Mouse (Mus musculus) ES-Bruce4 (cell line): ENCODE results near the gene Krtcap2. TPM values are rescaled to one million over a fixed set of nuclear protein-coding genes. Genes with fewer than 3 reads are reported as not detected.

Source experiments
- H3K27ac ChIP-seq: 2 replicates; pipeline ENCODE4 v1.5.1; 2012; ENCODE audit warnings: low read length, inconsistent platforms; ENCODE audit not compliant: insufficient read depth
- H3K27me3 ChIP-seq: 2 replicates; pipeline ENCODE4 v1.6.1; 2012; ENCODE audit warnings: mild to moderate bottlenecking, low read length, inconsistent platforms; ENCODE audit not compliant: control insufficient read depth, poor library complexity, insufficient read depth, severe bottlenecking
- H3K36me3 ChIP-seq: 2 replicates; pipeline ENCODE4 v1.6.1; 2012; ENCODE audit warnings: inconsistent platforms, mild to moderate bottlenecking, low read length, moderate library complexity; ENCODE audit not compliant: control insufficient read depth, poor library complexity, insufficient read depth, severe bottlenecking
- H3K4me1 ChIP-seq: one replicate; pipeline ENCODE4 v1.8.1; 2011; ENCODE audit warnings: low read length; ENCODE audit not compliant: control insufficient read depth, insufficient read depth
- H3K4me3 ChIP-seq: 2 replicates; pipeline ENCODE4 v1.5.1; 2011; ENCODE audit warnings: low read depth, mild to moderate bottlenecking, low read length
- H3K9ac ChIP-seq: 2 replicates; pipeline ENCODE4 v1.6.1; 2012; ENCODE audit warnings: low read depth, mild to moderate bottlenecking, inconsistent platforms; ENCODE audit not compliant: poor library complexity, severe bottlenecking
- H3K9me3 ChIP-seq: replicated peaks from 2 replicates; pipeline ENCODE4 v1.6.1; 2012; ENCODE audit warnings: mild to moderate bottlenecking, low read length, inconsistent platforms; ENCODE audit not compliant: control insufficient read depth, poor library complexity, insufficient read depth, severe bottlenecking
- CTCF ChIP-seq: IDR thresholded peaks from one replicate; pipeline ENCODE4 v1.8.1; 2011; ENCODE audit warnings: low read depth, low read length
- EP300 ChIP-seq: IDR thresholded peaks from 2 replicates; pipeline ENCODE4 v1.6.1; 2011; ENCODE audit warnings: low read depth, low read length; ENCODE audit not compliant: insufficient read depth
- POLR2A ChIP-seq: IDR thresholded peaks from one replicate; pipeline ENCODE4 v1.8.1; 2011; ENCODE audit warnings: low read length; ENCODE audit not compliant: insufficient read depth
- polyA plus RNA-seq: library from polyadenylated mRNA; stranded (reverse); fragments of >200 nt; gene quantifications from 2 replicates; pipeline ENCODE4 v1.2.4, GENCODE M21; 2011; ENCODE audit warnings: low read depth; ENCODE audit not compliant: missing spikeins, insufficient read depth, insufficient read length

Krtcap2 gene
- polyA plus RNA-seq: 163 and 164 TPM in 2 replicates

DNA sequence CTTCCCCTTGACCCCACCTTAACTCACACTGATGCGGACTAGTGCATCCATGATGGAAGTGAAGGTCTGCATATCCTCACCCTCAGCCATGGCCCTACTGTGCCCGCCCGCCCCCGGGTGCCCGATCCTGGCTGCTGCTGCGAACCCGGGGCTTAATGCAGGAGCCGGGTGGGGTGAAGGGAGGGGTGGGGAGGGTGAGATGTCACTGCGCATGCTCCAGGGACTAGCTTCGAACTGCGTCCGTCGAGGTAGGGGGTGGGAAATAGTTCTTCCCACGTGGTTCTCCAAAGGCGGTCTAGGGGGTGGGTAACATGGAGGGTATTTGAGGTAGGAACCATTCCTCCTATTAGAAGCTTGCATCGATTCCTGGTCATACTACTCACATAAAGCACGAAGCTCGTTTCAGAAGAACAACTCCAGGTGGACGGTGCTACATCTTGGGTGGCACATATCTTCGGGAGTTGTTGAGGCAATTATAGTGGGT is at the start of gene Krtcap2:
TSS of gene Krtcap2 (plus strand) at position 279 of the 484 bp plus-strand sequence.
- Histone ChIP-seq H3K27ac (peak within 1 kb of the TSS; percentile 37), H3K9me3 (no peaks in the 10 kb centered on the region), H3K36me3 (peaks cover 2% of the 10 kb centered on the region; the same call in 1 of the 2 replicates), H3K4me3 (peak within 1 kb of the TSS; percentile 92), H3K9ac (peak within 1 kb of the TSS; percentile 84), H3K4me1 (peaks cover 2% of the 10 kb centered on the region), H3K27me3 (no peaks in the 10 kb centered on the region)
- TF ChIP-seq CTCF (no peak), POLR2A (no peak), EP300 (no peak)

DNA sequence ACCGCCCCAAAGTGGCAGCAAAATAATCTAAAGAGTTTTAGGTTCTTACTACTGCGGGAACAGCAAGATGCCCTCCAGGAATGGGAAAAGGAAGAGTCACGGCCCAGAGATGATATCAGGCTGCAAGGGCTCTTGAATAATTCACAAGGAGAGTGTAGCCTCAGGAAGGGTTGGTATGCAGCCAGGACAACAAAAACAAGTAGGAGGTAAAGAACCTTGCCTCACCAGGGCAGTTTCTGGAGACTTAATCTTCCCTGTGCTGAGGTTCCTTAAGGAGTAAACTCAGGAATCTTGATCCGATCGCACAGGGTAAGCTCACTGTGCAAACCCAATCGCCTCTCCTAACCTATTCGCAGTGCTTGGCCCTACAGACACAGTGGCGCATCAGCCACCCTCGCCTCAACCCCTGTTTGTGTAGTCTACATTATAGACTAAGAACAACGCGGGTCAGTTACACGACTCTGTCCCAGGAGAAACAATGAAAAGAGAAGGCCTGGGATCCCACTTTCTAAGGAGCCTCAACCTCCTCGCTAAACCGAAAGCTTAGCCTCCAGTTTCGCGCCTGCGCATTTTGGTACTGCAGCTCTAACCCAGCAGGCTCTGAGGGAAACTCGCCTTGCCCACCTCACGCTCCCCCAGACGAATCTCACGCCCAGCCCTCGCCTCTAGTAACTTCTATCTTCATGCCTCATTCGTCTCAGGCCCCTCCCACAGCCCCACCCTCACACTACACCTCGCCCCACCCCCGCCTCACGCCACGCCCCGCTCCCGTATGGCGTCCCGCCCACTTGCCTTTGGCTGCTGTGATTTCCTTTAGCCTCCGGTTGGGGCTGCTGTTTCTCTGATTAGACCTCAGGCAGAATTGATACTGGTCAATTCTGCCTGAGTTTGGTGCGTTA is 49.5 kb upstream of the Krtcap2 start:
- Histone ChIP-seq H3K4me3 (peak overlapping the region; percentile 60), H3K27me3 (no peaks in the 10 kb centered on the region; the same call in 1 of the 2 replicates), H3K9ac (peak overlapping the region; percentile 47; the same call in 1 of the 2 replicates), H3K27ac (peak overlapping the region; percentile 40; the same call in 1 of the 2 replicates), H3K4me1 (no peaks in the 10 kb centered on the region), H3K9me3 (no peaks in the 10 kb centered on the region), H3K36me3 (no peaks in the 10 kb centered on the region)
- TF ChIP-seq CTCF: peak; percentile 41
- TF ChIP-seq EP300: no peak
- TF ChIP-seq POLR2A: peak; percentile 34

GRCm38 (mm10) chr3:89199839-89200238 is 45.9 kb upstream of the Krtcap2 start:
- Histone ChIP-seq H3K27ac (no peak overlapping the region), H3K27me3 (no peaks in the 10 kb centered on the region; the same call in 1 of the 2 replicates), H3K4me3 (no peak overlapping the region), H3K4me1 (no peaks in the 10 kb centered on the region), H3K36me3 (peaks cover 2% of the 10 kb centered on the region; the same call in 1 of the 2 replicates), H3K9me3 (no peaks in the 10 kb centered on the region), H3K9ac (no peak overlapping the region)
- no peak for TF ChIP-seq CTCF

- no peaks in the 10 kb centered on the region for H3K4me1 ChIP-seq
- no peaks in the 10 kb centered on the region; the same call in 1 of the 2 replicates for H3K27me3 ChIP-seq
- no peak for TF ChIP-seq CTCF
- no peak for TF ChIP-seq POLR2A
- no peak for TF ChIP-seq EP300
- H3K9ac ChIP-seq: peak within 1 kb of the TSS; percentile 59
- H3K9me3 ChIP-seq: no peaks in the 10 kb centered on the region
- peak within 1 kb of the TSS; percentile 92 for H3K4me3 ChIP-seq
- no peak within 1 kb of the TSS for H3K27ac ChIP-seq
- peaks cover 10% of the 10 kb centered on the region for H3K36me3 ChIP-seq
Observed at GRCm38 (mm10) chr3:89202253-89203141, 43.3 kb upstream of the Krtcap2 start, which contains the start of gene Gba. Gene Gba (plus strand): TSS chr3:89202928.

DNA sequence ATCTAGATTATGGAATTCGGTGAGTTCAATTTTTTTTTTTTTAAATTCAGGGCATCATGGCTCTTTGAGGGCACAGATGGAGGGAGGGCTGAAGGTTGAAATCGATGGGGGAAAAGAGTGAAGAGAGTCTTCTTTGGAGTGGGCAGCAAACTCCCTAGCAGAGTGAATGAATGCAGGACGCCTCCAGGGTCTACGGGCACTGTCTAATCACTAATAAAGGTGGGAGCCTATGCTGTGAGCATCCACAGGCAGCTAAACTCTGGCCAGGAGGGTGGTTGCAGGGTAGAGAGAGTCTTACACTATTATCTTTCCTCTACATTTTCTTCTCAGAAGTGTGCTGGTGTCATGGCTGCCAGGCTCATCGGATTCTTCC is 42.6 kb upstream of the Krtcap2 start:
- no peak overlapping the region for H3K27ac ChIP-seq
- peak overlapping the region; percentile 92 for H3K4me3 ChIP-seq
- H3K9ac ChIP-seq: peak overlapping the region; percentile 59
- TF ChIP-seq EP300: no peak
- TF ChIP-seq CTCF: no peak
- TF ChIP-seq POLR2A: no peak
- H3K4me1 ChIP-seq: no peaks in the 10 kb centered on the region
- H3K36me3 ChIP-seq: peaks cover 10% of the 10 kb centered on the region
- H3K27me3 ChIP-seq: no peaks in the 10 kb centered on the region; the same call in 1 of the 2 replicates
- H3K9me3 ChIP-seq: no peaks in the 10 kb centered on the region
